Mouse (Mus musculus): Measurements from ENCODE around the gene Sult1e1.
A peak's percentile ranks its signal among the peaks of the same experiment; 100 is the strongest.

Sult1e1 gene

DNA sequence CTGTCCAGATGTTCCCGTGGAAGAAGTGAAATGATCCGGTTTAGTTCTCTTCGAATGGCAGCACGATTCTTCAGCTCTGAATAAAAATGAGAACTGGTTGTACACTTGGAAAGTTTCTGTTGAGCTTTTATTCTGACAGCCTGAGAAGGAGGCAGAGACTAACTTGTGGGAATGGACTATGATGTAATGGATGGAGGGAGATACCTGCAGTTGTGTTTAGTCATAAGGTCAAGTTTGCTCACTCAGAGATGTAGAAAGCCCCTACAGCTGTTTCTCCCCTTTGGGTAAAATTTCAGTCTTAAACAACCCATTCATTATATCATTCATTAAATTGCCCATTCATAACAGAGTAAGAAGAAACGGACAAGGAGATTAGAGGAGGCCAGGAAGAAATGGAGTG, at the start of gene Sult1e1:
TSS of gene Sult1e1 (minus strand) at position 101 of the 400 bp plus-strand sequence.
- DNase-seq (ENCODE audit: low spot score) = no peak

DNA sequence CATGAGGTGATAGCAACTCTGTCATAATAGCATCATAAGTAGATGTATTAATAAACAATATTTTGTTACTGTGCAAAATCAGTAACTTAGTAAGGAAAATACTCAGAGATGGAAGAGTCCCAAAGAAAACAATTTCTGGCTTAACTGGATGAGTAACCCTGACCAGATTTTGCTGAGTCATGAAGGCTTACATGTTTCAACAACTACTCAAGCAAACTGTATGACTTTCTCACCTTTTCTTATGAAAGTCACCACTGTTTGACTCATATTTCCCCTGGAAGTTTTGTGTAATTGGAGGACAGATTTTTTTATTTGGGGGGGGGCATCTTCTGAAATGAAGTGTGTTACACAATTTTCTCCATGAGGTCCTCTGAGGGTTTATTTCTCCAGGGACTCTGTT, 31.3 kb upstream of the Sult1e1 start:
- no peak for DNase-seq (ENCODE audit: low spot score)

DNA sequence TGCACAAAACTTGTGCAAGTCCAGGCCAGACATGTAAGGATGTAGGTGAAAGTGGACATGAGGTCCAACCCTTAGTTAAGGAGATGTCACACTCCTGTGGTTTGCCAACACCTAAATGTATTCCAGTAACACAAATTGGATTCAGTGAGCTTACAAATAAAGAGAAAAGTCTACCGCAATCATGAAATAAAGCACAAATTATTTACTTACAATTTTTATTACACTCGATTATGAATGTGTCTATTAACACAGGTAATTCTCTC, 23.7 kb upstream of the Sult1e1 start:
- no peak for DNase-seq (ENCODE audit: low spot score)

DNA sequence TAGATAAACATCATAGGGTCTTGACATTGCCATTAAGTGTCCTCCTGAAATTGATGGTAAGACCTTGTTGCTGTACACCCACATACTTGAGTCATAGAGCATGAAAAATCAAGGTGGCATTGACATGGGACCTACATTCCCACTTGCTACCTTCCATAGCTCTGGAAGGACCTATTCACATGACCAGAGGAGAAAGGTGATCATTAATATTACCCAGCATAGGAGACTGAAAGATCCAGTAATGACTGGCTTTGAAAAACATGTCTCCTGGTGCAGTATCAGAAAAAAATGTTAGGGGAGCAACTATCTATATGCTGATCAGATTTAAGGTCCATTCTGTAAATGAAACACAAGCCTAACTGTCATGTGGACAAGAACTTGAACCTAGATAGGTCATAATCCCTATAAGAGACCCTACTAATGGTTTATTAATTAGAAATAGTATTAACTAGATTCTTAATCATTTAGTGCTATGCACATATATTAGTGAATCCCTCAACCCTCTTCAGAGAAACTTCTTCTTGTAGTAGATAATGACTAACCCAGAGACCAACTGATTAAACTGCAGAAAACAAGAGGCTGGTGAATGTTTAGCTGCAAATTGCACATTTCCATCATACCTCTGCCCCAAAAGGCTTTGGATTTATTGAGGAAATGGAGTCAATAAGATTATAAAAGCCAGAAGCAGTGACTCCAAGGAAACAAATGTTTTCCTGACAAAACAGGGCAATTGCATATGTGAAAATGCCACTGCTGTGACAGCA, 23.2 kb upstream of the Sult1e1 start:
- no peak for DNase-seq (ENCODE audit: low spot score)

DNA sequence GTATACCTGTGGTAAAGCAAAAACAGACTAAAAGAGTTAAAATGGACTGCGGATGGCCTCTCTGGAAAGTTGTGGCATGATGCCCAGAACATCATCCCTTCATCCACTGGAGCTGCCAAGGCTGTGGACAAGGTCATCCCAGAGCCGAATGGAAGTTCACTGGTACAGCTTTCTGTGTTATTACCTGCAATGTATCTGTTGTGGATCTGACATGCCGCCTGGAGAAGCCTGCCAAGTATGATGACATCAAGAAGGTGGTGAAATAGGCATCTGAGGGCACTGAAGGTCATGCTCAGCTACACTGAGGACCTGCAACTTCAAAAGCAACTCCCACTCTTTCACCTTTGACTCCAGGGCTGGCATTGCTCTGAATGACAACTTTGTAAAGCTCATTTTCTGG, 9.6 kb upstream of the Sult1e1 start:
- no peak for DNase-seq (ENCODE audit: low spot score)

DNA sequence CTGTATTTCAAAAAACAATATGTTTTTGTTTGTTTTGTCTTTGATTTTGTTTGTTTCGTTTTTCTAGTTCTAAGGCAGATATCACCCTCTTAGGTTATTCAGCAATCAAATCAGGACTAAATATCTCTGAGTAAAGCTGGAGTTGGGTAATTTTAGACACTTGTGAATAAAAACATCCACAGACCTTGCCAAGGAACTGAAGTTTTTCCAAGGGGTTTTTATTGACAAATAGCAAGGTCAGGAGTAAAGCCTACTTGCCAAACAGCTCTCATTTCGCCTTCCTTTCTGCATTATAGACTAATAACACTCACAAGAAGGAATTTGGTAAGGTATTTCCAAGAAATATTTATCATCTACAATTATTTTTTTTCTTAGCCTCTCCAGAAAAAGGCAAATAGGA, 6.5 kb upstream of the Sult1e1 start:
- no peak for DNase-seq (ENCODE audit: low spot score)

DNA sequence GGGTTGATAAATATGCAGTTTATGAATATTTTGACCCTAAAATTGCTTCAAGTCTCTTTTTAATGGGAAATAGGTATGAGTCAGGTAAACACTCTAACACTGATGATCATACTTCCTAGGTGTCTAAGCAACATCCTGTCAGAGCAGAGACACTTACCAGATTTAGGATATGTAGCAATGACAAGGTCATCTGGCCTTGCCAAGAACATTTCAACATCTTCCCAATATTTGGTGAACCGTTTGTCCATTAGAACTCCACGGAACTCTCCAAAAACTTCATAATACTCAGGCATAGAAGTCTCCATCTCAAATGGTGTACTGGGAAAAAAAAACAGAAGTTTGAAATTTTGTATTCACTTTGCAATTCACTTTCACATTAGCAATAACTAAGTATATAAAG, 1.5 kb downstream of the Sult1e1 start:
- DNase-seq (ENCODE audit: low spot score) = no peak

DNA sequence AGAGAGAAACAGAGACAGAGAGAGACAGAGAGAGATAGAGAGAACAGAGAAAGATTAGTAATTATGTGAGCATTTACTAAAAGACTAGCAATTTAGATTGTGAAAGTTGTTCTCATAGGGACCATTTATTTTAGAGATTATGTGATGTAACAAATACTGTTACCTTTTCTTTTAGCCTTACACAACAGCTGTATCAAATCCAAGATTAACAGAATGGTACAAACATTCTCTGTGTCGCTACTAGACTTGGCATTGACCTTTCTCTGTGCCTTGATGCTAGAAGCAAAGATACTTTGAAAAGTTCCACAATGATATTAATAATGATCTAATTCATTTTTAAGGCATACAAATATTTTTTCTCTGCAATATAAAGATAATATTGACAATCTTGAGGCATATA, 11.0 kb downstream of the Sult1e1 start:
- DNase-seq (ENCODE audit: low spot score) = no peak

DNA sequence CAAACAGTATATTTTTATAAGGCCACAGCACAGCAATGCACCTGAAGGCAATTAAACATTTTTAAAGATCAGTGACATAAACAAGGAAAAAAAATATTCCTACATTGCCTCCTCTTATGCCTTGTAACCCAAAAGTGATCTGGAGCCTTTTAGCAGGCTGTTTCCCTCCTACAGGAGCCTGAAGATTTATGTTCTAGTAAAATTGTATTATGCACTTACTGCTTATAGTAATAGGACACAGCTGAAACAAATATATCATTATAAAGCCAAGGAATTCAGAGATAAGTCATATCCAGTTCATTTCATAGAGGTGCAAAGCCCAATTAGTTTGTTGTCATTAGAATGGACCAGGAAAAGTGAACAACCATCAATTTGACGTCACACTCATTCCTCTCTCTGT, 17.2 kb downstream of the Sult1e1 start:
- DNase-seq (ENCODE audit: low spot score) = no peak

DNA sequence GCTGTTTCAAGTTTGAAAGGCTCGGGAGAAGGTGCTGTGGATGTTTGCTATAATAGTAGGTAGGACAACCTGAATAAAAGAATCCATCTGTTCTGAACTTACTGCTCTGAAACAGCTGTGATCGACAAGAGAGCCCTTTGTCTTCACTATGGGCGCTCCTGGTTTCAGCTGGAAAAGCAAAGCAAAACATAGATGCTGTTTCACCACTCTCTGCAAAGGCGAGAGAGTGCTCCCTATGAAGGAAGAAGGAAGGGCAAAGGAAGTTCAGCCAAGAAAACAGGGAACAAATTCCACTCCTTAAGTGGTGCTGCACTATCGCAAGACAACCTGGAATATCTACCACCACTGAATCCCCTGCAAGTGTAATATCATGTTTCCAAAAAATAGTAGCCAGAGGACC, 17.9 kb downstream of the Sult1e1 start:
- no peak for DNase-seq (ENCODE audit: low spot score)

DNA sequence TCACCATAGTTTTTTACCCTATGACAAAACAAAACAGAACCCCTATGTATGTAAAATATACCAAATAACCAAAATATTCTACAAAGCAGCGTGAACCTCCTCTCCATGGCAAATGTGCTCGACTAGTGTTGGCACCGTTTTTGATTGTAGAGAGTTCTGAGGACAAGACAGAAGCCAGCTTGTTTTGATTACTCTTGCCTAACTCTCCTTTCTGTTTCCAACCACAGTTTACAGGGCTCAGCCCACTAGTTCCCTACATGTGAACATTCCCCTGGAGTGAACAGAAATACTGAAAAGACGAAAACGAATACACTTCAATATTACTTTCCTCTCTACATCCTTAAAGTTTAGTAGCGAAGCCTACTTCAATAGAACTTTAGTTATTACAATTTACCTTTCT, 18.6 kb downstream of the Sult1e1 start:
- no peak for DNase-seq (ENCODE audit: low spot score)

DNA sequence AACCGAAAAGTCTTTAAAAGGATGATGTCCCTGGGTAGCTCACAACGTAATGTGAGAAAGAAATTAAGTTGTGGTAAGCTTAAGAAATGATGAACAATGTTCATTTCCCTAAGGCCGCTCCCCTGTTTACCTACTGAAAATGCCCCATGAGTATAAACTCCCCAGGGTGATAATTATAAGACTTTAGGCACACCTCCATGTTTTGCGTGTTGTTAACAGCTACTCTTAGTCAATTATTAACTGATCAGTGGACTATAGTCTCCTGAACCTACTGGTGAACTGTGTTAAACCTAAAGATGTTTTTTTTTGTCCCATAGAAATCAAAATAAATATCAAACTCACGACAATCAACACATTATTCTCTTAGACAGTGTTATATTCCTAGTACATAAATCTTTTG, 22.5 kb downstream of the Sult1e1 start, which contains the start of gene Sult1d1:
TSS of gene Sult1d1 (minus strand) at position 183 of the 400 bp plus-strand sequence.
- peak; percentile 9 for DNase-seq (ENCODE audit: low spot score)

DNA sequence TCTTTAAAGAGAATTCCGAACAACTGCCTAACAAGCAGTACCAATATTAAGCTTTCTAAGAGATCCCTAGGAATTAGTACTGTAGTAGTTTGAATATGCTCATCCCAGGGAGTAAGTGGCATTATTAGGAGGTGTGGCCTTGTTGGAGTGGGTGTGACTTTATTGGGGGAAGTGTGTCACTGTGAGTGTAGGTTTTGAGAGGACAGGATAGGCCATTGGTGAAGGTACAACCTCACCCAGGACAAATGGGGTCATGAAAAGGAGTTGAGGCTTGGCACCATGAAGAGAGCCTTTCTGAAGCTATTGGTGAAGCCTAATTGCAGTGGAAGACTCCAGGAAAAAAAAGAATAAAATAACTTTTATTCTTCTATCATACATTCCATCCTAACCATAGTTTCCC, 24.1 kb downstream of the Sult1e1 start:
- no peak for DNase-seq (ENCODE audit: low spot score)

DNA sequence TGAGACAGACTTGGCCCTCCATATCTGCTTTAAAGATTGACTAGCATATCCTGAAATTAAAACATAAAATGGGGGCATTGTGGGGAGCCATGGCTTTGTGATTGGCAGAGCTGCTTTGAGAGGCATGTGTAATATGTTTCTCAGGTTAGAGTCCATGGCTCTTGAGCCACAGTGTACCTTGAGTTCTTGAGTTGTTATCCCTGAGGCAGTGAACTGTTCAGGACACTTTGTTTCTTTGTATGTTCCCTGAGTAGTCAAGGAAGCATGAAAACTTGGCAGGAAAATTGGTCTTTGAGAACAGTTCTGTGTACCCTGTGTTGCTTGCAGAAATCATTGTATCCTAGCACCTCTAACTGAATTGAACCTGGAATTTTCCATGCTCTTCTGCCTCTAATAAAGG, 28.4 kb downstream of the Sult1e1 start:
- no peak for DNase-seq (ENCODE audit: low spot score)

DNA sequence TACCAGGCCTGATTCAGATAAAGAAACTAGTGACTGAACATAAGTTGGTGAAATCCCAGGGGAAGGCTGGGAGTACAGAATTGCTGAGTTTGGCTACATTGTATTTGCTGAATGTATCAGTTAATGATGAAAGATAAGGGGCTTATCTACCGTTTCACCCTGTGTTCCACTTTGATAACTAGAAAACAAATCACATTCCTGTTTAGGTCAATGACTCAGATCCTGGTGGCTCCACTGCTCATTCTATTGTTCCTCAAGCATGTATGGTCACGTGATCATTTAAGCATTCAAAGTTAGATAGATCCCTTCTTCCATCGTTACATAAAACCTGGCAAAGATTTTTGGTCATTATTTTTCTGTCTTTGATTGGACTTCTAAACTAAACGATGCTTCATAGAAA, 28.9 kb downstream of the Sult1e1 start:
- DNase-seq (ENCODE audit: low spot score) = no peak

DNA sequence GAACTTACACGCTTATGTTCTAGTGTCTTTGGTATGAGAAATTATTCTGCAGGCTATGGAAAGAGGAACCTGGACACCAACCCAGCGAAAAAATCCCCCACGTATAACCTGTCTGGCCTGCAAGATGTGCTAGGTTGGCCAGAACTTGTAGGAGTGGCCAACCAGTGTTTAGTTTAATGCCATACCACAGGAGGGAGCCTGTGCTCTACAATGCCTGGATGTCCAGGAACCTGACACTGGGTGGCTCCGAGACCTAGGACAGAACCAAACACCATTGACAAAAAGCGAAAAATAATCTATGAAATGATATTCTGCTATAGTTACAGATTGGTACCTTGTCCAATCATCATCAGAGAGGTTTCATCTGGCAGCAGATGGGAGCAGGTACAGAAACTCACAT, 31.2 kb downstream of the Sult1e1 start:
- no peak for DNase-seq (ENCODE audit: low spot score)

DNA sequence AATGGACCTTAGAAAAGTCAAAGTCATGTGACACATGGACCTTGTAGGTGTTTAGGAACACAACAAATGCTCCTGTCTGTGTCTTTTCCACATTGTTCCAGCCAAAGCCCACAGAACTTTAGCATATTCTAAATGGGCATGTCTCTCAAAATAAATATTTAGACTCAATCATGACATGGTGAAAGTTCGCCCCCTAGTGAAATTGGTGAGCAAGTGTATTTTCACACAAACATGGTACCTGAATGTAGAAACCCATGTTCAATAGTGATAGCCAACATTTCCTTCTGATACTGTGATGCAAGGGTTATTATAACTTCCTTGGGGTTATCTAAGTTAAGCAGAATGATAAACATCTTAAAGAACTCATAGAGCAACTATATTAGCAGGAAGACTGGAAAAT, 40.5 kb downstream of the Sult1e1 start:
- DNase-seq (ENCODE audit: low spot score) = no peak

DNA sequence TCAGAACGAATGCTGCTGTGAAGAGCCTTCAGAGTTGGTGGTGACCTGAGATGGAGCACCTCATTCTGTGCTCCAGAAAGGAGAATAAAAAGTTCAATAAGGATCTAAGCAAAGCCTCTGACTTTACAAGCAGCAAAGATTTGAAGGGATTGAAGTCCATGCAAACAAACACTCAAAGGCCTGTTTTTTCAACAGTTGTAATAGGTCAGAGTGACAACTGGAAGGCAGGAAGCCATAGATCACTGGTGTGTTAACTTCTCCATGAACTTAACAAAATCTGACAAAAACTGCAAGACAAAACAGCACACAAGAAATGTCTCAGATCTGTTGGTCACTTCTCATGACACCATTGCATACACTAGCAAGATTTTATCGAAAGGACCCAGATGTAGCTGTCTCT, 53.3 kb downstream of the Sult1e1 start, which contains the start of gene Sult1b1:
TSS of gene Sult1b1 (minus strand) at position 85 of the 400 bp plus-strand sequence.
- no peak for DNase-seq (ENCODE audit: low spot score)

DNA sequence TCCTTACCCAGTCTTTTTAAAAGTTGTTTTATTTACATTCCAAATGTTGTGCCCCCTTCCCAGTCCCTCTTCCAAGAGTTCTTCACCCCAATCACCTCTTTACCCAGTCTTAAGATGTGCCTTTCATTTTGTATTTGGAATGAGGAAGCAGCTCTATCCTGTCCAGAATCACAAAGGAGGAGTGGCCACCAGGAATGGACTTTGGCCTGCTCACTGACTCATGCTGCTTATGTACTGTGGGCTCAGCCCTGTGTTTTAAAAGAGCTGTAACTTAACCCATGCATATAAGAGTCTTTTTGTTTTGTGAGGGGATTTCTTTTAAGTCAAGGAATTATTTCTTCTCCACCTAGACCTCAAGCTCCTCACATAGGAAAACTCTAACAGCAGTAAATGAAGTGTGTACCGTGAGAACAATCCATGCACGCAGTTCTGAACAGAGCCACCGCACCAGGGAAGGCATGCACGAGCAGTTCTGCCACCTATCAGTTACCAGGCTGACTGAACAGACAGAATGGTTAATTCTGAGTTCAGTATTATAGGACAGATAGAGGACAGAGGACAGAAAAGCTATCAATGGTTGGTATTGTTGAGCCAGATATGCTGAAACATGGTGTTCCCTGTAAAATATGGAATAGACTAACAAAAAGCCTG, 55.3 kb downstream of the Sult1e1 start:
- peak; percentile 71 for DNase-seq (ENCODE audit: low spot score)

DNA sequence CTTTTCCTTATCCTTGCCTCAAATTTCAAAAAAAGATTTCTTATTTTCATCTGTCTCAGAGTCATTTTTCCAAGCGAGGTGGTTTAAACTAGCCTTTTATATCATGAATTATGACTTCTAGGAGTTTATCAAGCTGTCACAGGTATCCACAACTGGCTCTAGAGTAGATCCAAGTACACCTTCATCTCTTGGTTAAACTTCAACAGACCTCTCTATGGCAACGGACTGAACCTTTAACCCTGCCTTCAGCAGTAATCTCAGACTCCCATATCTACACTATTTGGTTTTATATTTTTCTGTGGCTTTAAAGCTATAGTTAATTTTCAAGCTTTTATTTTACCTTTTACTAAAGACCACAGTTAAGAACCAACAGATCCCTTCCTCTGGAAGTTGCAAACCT, 59.1 kb downstream of the Sult1e1 start:
- peak; percentile 45 for DNase-seq (ENCODE audit: low spot score)

All from yolk sac, embryonic 10.5 days (tissue).